ENCODE assay signal across 8 mouse cellular contexts in the genomic region with DNA sequence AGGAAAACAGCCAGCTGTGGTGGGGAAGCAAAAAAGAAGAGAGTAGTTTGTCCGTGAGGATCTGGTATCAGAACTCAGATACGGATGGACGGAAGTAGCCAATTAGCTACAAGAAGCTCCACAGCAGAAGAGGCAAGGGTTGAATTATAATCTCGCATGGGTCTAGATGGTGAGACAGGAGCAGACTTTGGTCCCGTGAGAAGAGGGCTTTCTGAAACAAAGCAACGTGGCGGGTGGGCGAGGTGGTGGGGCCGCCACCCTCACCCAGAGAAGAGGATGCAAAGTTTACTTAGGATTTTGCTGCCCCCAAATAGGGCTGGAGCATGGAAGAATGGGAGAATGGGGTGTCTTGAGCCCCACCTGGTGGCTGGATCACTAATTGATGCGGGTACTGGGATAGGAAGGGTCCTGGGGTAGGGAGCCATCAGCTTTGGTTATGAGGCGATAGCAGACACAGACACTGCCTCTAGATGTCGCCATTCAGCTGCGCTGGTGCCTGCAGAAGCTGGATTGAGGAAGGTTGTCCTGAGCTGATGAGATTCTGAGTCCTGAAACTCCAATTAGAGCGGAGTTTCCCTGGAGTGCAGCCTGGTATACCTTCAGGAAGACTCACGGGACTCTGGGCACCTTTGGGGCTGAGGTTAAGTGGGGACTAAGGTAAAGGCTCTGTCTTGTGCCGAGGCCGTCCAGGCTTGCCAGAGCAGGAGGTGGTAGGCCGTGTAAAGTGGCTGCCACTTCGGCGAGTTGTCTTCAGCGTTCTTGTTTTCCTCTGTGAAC. TPM values are rescaled to one million over a fixed set of nuclear protein-coding genes. Genes with fewer than 3 reads are reported as not detected.
DNase-seq lines count a peak whose midpoint lies in the region; ATAC-seq and TF ChIP-seq lines count a peak whose summit lies in the region.

No protein-coding gene starts in this region.

- peak; percentile 88 for DNase-seq in CH12.LX (ENCODE audit: extremely low read depth)
- DNase-seq in c-Kit-positive CD71-negative TER-119-negative erythroid progenitor cells, embryonic 14.5 days (ENCODE audit: low read depth), result peak; percentile 84
- DNase-seq in forebrain, embryonic 11.5 days (ENCODE audit: low spot score), result peak; percentile 94
- peak; percentile 91 to 92 for DNase-seq in kidney, postnatal 25 days
- peak; percentile 68 for DNase-seq in liver, embryonic 13.5 days
- DNase-seq in neural tube, embryonic 10.5 days (ENCODE audit: extremely low spot score, low spot score), result peak; percentile 86

- no peak overlapping the region for H3K27ac ChIP-seq in CH12.LX (ENCODE audit: insufficient read depth, low read depth)
- no peak overlapping the region for H3K27ac ChIP-seq in forebrain, embryonic 11.5 days (ENCODE audit: low read depth, low read length)
- peak overlapping the region; percentile 87 for H3K27ac ChIP-seq in heart, embryonic 16.5 days (ENCODE audit: low read length)
- no peak overlapping the region for H3K27ac ChIP-seq in liver, embryonic 13.5 days
- H3K27ac ChIP-seq in stomach, embryonic 15.5 days, result no peak overlapping the region

- H3K27me3 ChIP-seq in CH12.LX (replicated peaks), result no peaks in the 10 kb centered on the region
- no peaks in the 10 kb centered on the region for H3K27me3 ChIP-seq in forebrain, embryonic 11.5 days (ENCODE audit: control insufficient read depth, insufficient read depth, low read length)
- no peaks in the 10 kb centered on the region for H3K27me3 ChIP-seq in heart, embryonic 16.5 days (ENCODE audit: control insufficient read depth, insufficient read depth, low read length)
- peaks cover 11% of the 10 kb centered on the region; the same call in 1 of the 2 replicates for H3K27me3 ChIP-seq in liver, embryonic 13.5 days
- no peaks in the 10 kb centered on the region for H3K27me3 ChIP-seq in stomach, embryonic 15.5 days (replicated peaks)

- H3K9ac ChIP-seq in CH12.LX (ENCODE audit: insufficient read depth, low read depth), result no peak overlapping the region
- peak overlapping the region; percentile 16; the same call in 1 of the 2 replicates for H3K9ac ChIP-seq in forebrain, embryonic 11.5 days (ENCODE audit: low read length)
- peak overlapping the region; percentile 65 for H3K9ac ChIP-seq in heart, embryonic 16.5 days (ENCODE audit: low read length)
- H3K9ac ChIP-seq in liver, embryonic 13.5 days, result no peak overlapping the region
- no peak overlapping the region for H3K9ac ChIP-seq in stomach, embryonic 15.5 days

- TF ChIP-seq CTCF in CH12.LX (conservative IDR thresholded peaks at IDR 0.05 in 1 of 2, IDR thresholded peaks at IDR 0.05 in 1 of 2; ENCODE audit: low read depth in 2 of 2, low read length in 2 of 2), result peak; percentile 87 to 99

- H3K4me1 ChIP-seq in CH12.LX (ENCODE audit: control insufficient read depth in 1 of 2, insufficient read depth in 2 of 2), result peaks cover 4 to 25% of the 10 kb centered on the region in 2 experiments; a peak in 3 of 4 replicates
- 0 out of 2 replicates have a peak, but pooled peaks cover 3% of the 10 kb centered on the region for H3K4me1 ChIP-seq in forebrain, embryonic 11.5 days (replicated peaks; ENCODE audit: control insufficient read depth, insufficient read depth, low read length)
- peaks cover 48% of the 10 kb centered on the region for H3K4me1 ChIP-seq in heart, embryonic 16.5 days (ENCODE audit: control insufficient read depth, insufficient read depth, low read length)
- peaks cover 9% of the 10 kb centered on the region for H3K4me1 ChIP-seq in liver, embryonic 13.5 days (replicated peaks)
- peaks cover 16% of the 10 kb centered on the region for H3K4me1 ChIP-seq in stomach, embryonic 15.5 days

- dilution Hi-C loops in CH12.LX (cut with MboI; ENCODE audit: extremely low pct_ligation_motif_present, extremely low pct_unique_long_range_greater_than_20kb, low sequenced_read_pairs), result no loop called here

- peaks cover 0 to 14% of the 10 kb centered on the region in 2 experiments for H3K36me3 ChIP-seq in CH12.LX (replicated peaks in 1 of 2; ENCODE audit: control insufficient read depth in 1 of 2, insufficient read depth in 1 of 2, low read length in 1 of 2)
- no peaks in the 10 kb centered on the region; the same call in 1 of the 2 replicates for H3K36me3 ChIP-seq in forebrain, embryonic 11.5 days (ENCODE audit: control insufficient read depth, insufficient read depth, low read length)
- H3K36me3 ChIP-seq in heart, embryonic 16.5 days (ENCODE audit: control insufficient read depth, insufficient read depth), result no peaks in the 10 kb centered on the region
- no peaks in the 10 kb centered on the region for H3K36me3 ChIP-seq in liver, embryonic 13.5 days
- no peaks in the 10 kb centered on the region for H3K36me3 ChIP-seq in stomach, embryonic 15.5 days

- in situ Hi-C loops in CH12.LX (cut with MboI; ENCODE audit: low pct_ligation_motif_present, low pct_unique_long_range_greater_than_20kb, low sequenced_read_pairs), result loop anchor here (10.0 kb wide), 1 partner anchor 142 kb away; no protein-coding TSS in a partner anchor

- peak; percentile 95 for ATAC-seq in forebrain, embryonic 11.5 days (replicated peaks; ENCODE audit: low FRiP score)
- peak; percentile 83 for ATAC-seq in heart, embryonic 16.5 days (replicated peaks; ENCODE audit: extremely low read depth, insufficient read depth, low FRiP score)
- ATAC-seq in liver, embryonic 13.5 days (ENCODE audit: low read depth), result peak; percentile 84
- peak; percentile 89 for ATAC-seq in stomach, embryonic 15.5 days (ENCODE audit: insufficient read depth, low FRiP score, low read depth)

- H3K4me2 ChIP-seq in CH12.LX (ENCODE audit: insufficient read depth, low read depth, poor library complexity, severe bottlenecking), result no peak overlapping the region
- peak overlapping the region; percentile 47 for H3K4me2 ChIP-seq in forebrain, embryonic 11.5 days (ENCODE audit: low read depth, low read length, severe bottlenecking)
- peak overlapping the region; percentile 73 for H3K4me2 ChIP-seq in heart, embryonic 16.5 days (ENCODE audit: low read depth, low read length)
- peak overlapping the region; percentile 46 for H3K4me2 ChIP-seq in liver, embryonic 13.5 days
- H3K4me2 ChIP-seq in stomach, embryonic 15.5 days, result peak overlapping the region; percentile 61

- H3K9me3 ChIP-seq in CH12.LX (replicated peaks; ENCODE audit: low read length), result no peaks in the 10 kb centered on the region
- no peaks in the 10 kb centered on the region for H3K9me3 ChIP-seq in forebrain, embryonic 11.5 days (ENCODE audit: control insufficient read depth, low read length)
- H3K9me3 ChIP-seq in heart, embryonic 16.5 days (replicated peaks; ENCODE audit: control insufficient read depth, low read length), result no peaks in the 10 kb centered on the region
- no peaks in the 10 kb centered on the region for H3K9me3 ChIP-seq in liver, embryonic 13.5 days (replicated peaks)
- no peaks in the 10 kb centered on the region for H3K9me3 ChIP-seq in stomach, embryonic 15.5 days

- no peak; the same call in none of the 2 replicates for TF ChIP-seq RAD21 in CH12.LX (IDR thresholded peaks at IDR 0.05; ENCODE audit: low read depth, low read length)

- no peak overlapping the region for H3K4me3 ChIP-seq in CH12.LX (replicated peaks in 1 of 3; ENCODE audit: low read depth in 2 of 3, low read length in 2 of 3, poor library complexity in 1 of 3)
- peak overlapping the region; percentile 17 for H3K4me3 ChIP-seq in forebrain, embryonic 11.5 days (ENCODE audit: low read depth, low read length)
- H3K4me3 ChIP-seq in heart, embryonic 16.5 days (ENCODE audit: low read length), result peak overlapping the region; percentile 45
- no peak overlapping the region for H3K4me3 ChIP-seq in liver, embryonic 13.5 days (replicated peaks)
- H3K4me3 ChIP-seq in stomach, embryonic 15.5 days (replicated peaks), result peak overlapping the region; percentile 24

- TF ChIP-seq POLR2A in CH12.LX (IDR thresholded peaks at IDR 0.05; ENCODE audit: low read depth, low read length), result no peak

- WGBS in forebrain, embryonic 11.5 days, result 19% methylated on average over 21 of the region's 21 CpGs
- WGBS in heart, embryonic 16.5 days, result 15% methylated on average over 21 of the region's 21 CpGs
- WGBS in liver, embryonic 13.5 days (ENCODE audit: insufficient replicate concordance), result 21% methylated on average over 21 of the region's 21 CpGs
- WGBS in stomach, embryonic 15.5 days, result 19% methylated on average over 21 of the region's 21 CpGs

- no peak for TF ChIP-seq EP300 in CH12.LX (IDR thresholded peaks at IDR 0.05; ENCODE audit: low read length)

- no peaks in the 10 kb centered on the region for H3K79me2 ChIP-seq in CH12.LX (replicated peaks; ENCODE audit: control insufficient read depth, extremely low read depth, insufficient read depth, poor library complexity, severe bottlenecking)

RNA-seq across cellular contexts. Expression of gene Pdp2, which starts 11.4 kb away (rescaled TPM):
- total RNA-seq in CH12.LX (2012; rRNA removed), result 8.7 and 11.9 TPM in 2 replicates
- 6.9 and 7.6 TPM in 2 replicates for total RNA-seq in CH12.LX (2014; rRNA removed)
- polyA plus RNA-seq in CH12.LX (2012; ENCODE audit: insufficient read length, low read depth), result 8.3 and 9.6 TPM in 2 replicates
- 16.5 and 18.7 TPM in 2 replicates for polyA plus RNA-seq in forebrain, embryonic 11.5 days (2014; fragmentation: Nextera tagmentation; extraction: Ambion mirVana)
- polyA plus RNA-seq in heart, embryonic 16.5 days (2015; fragmentation: Nextera tagmentation; extraction: Ambion mirVana), result 6.2 and 6.7 TPM in 2 replicates
- polyA plus RNA-seq in liver, embryonic 13.5 days (2015; fragmentation: Nextera tagmentation; extraction: Ambion mirVana), result 4.4 and 5.7 TPM in 2 replicates
- polyA plus RNA-seq in stomach, embryonic 15.5 days (2015; fragmentation: Nextera tagmentation; extraction: Ambion mirVana), result 11.8 and 13.4 TPM in 2 replicates

RNA-seq across cellular contexts. Expression of gene Cdh16, which starts 21.5 kb away (rescaled TPM):
- total RNA-seq in CH12.LX (2012; rRNA removed), result not detected in 2 replicates
- total RNA-seq in CH12.LX (2014; rRNA removed), result not detected in 2 replicates
- not detected in 2 replicates for polyA plus RNA-seq in CH12.LX (2012; ENCODE audit: insufficient read length, low read depth)
- polyA plus RNA-seq in forebrain, embryonic 11.5 days (2014; fragmentation: Nextera tagmentation; extraction: Ambion mirVana), result not detected in 2 replicates
- 20.1 and 25.9 TPM in 2 replicates for polyA plus RNA-seq in heart, embryonic 16.5 days (2015; fragmentation: Nextera tagmentation; extraction: Ambion mirVana)
- polyA plus RNA-seq in liver, embryonic 13.5 days (2015; fragmentation: Nextera tagmentation; extraction: Ambion mirVana), result not detected in 2 replicates
- polyA plus RNA-seq in stomach, embryonic 15.5 days (2015; fragmentation: Nextera tagmentation; extraction: Ambion mirVana), result 0.92 and 2.7 TPM in 2 replicates

RNA-seq across cellular contexts. Expression of gene Rrad, which starts 28.5 kb away (rescaled TPM):
- total RNA-seq in CH12.LX (2012; rRNA removed), result 30.9 and 31.1 TPM in 2 replicates
- total RNA-seq in CH12.LX (2014; rRNA removed), result 29.4 and 31.7 TPM in 2 replicates
- polyA plus RNA-seq in CH12.LX (2012; ENCODE audit: insufficient read length, low read depth), result 32.3 and 33.6 TPM in 2 replicates
- polyA plus RNA-seq in forebrain, embryonic 11.5 days (2014; fragmentation: Nextera tagmentation; extraction: Ambion mirVana), result 0.90 and 1.3 TPM in 2 replicates
- 289 and 293 TPM in 2 replicates for polyA plus RNA-seq in heart, embryonic 16.5 days (2015; fragmentation: Nextera tagmentation; extraction: Ambion mirVana)
- polyA plus RNA-seq in liver, embryonic 13.5 days (2015; fragmentation: Nextera tagmentation; extraction: Ambion mirVana), result 0.75 and 0.82 TPM in 2 replicates
- polyA plus RNA-seq in stomach, embryonic 15.5 days (2015; fragmentation: Nextera tagmentation; extraction: Ambion mirVana), result 6.5 and 7.9 TPM in 2 replicates

RNA-seq across cellular contexts. Expression of gene Ciao2b, which starts 39.1 kb away (rescaled TPM):
- 76.4 and 81.1 TPM in 2 replicates for total RNA-seq in CH12.LX (2012; rRNA removed)
- total RNA-seq in CH12.LX (2014; rRNA removed), result 72.2 and 74.4 TPM in 2 replicates
- 75.8 and 76.4 TPM in 2 replicates for polyA plus RNA-seq in CH12.LX (2012; ENCODE audit: insufficient read length, low read depth)
- 89.2 and 90.0 TPM in 2 replicates for polyA plus RNA-seq in forebrain, embryonic 11.5 days (2014; fragmentation: Nextera tagmentation; extraction: Ambion mirVana)
- polyA plus RNA-seq in heart, embryonic 16.5 days (2015; fragmentation: Nextera tagmentation; extraction: Ambion mirVana), result 171 and 196 TPM in 2 replicates
- polyA plus RNA-seq in liver, embryonic 13.5 days (2015; fragmentation: Nextera tagmentation; extraction: Ambion mirVana), result 64.9 and 65.0 TPM in 2 replicates
- polyA plus RNA-seq in stomach, embryonic 15.5 days (2015; fragmentation: Nextera tagmentation; extraction: Ambion mirVana), result 93.3 and 95.5 TPM in 2 replicates

Comparison
In these comparisons a context has a peak if more than half of its experiments do, and no peak if none do; other contexts are left out.
1. H3K4me3 ChIP-seq: peak in forebrain, embryonic 11.5 days (single experiment), heart, embryonic 16.5 days (single experiment) and stomach, embryonic 15.5 days (single experiment); none in CH12.LX (0 of 3) and liver, embryonic 13.5 days (single experiment).
2. H3K9ac ChIP-seq: peak in forebrain, embryonic 11.5 days (single experiment) and heart, embryonic 16.5 days (single experiment); none in CH12.LX (single experiment), liver, embryonic 13.5 days (single experiment) and stomach, embryonic 15.5 days (single experiment).
3. Peak in every context shown above with its lines, with median percentiles within 50 percentile points of each other: DNase-seq and ATAC-seq.